Mouse (Mus musculus) testis, adult 2 months (tissue): ENCODE results near the gene Radil.
A peak's percentile ranks its signal among the peaks of the same experiment; 100 is the strongest.

Experiments
- CTCF ChIP-seq: fragments of 200-500 bp; IDR thresholded peaks from 2 replicates; pipeline ENCODE4 v1.5.1; 2012; ENCODE audit warnings: low read depth, mild to moderate bottlenecking, inconsistent platforms, low read length, moderate library complexity; ENCODE audit not compliant: control insufficient read depth, insufficient read depth, insufficient replicate concordance
- POLR2A ChIP-seq: fragments of 200-500 bp; IDR thresholded peaks from 2 replicates; pipeline ENCODE4 v1.6.1; 2012; ENCODE audit warnings: low read depth, mild to moderate bottlenecking, inconsistent platforms, low read length, moderate library complexity; ENCODE audit not compliant: control insufficient read depth

- no peak for TF ChIP-seq CTCF
- TF ChIP-seq POLR2A, result 0 out of 2 replicates have a peak, but pooled peaks have one; percentile 12
These were observed 87.1 kb downstream of the Radil start, which contains the start of gene Ap5z1 for GRCm38 (mm10) chr5:142463461-142464454.
